Mouse (Mus musculus) embryo, embryonic 11.5 days (tissue): ENCODE results near the gene Alg14.

Experiments used
- DNase-seq: peaks from one replicate; pipeline ENCODE4 v3.0.0-alpha.2; 2012; ENCODE audit warnings: low read depth, low spot score

The Alg14 gene

DNA sequence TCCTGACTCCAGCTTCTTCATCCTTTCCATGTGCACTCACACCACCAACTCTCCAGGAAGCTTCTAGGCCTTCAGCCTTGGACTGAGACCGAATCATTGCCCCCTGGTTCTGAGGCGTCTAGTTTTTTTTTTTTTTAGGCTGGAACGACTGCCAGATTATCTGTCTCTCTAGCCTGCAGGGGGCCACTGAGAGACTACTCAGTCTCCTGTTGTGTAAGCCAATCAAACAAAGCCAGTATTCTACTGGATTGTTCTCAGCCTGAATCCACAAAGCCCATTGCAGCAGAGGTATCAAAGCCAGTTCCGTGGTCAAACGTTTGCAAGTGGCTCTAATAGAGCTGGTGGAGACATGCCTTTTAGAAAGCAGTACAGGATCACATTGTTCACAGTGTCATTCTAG is 111.9 kb downstream of the Alg14 start:
- no peak for DNase-seq

DNA sequence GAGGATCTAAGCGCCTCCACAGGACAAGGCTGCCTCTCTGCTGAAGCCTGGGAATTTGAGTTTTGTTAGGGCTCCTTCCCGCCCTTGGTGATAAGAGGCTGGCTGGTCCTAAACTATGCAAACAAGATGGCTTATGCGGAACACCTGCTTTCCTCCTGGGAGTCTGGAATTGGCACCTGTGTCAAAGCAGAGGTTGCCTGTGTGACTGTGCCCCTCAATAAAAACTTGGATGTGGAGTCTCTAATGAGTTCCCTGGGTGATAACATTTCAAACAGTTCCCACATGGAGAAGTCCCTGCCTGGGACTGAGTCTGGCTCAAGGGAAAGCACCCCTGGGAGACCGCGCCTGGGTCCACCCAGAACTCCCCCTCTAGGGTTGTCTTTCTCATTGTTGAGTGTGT is 113.5 kb downstream of the Alg14 start:
- DNase-seq: no peak

DNA sequence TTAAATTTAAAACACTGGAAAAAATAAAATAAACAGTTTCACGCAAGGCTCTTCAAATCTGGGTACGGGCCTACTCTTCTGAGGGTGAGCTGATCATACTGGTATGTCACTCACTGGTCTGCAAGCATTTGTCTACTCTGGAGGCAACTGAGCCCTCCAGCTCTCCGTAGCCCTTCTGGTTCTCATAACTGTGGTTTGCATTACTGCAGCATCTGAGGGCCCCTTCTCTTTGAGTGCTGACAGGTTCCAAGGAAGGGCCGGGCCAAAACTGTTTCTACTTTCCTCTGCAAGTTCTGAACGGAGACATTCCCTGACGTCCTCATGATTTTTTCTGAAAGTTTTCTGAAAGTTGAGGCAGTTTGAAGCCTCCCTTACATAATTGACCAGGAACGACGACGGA is 115.8 kb downstream of the Alg14 start:
- no peak for DNase-seq

DNA sequence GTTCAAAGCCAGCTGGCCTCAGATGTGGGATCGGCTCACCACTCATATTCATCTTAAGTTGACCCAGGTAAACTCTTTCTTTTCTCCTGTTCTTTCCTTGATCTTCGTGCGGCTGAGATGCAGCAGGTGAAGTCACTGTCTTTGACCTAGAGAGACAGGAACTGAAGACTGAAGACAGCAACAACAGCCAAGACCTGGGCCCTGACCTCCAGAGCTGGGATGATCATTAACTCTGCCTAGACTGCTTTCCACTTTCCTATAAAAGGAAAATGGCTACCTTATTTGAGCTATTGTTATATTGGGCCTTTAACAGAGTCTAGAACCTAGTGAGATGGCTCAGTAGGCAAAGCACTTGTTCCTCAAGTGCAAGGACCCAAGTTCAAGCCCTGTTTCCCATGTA is 116.8 kb downstream of the Alg14 start:
- DNase-seq: no peak

DNA sequence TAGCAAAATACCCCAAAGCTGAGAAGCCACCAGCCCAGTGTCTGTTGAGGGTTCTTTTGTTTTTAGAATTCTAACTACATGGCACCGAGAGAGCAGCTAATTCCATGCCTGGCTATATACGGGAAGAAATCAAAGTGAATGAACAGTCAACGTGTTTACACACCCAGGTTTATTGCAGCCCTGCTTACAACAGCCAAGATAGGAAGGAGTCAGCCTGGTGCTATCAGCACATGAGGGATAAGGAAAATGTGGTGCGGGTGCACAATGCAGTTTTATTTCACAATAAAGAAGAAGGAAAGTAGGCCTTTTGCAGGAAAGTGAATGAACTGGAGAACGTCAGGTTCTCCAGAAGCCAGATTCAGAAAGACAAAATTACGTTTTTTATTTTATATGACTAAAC is 119.9 kb downstream of the Alg14 start:
- no peak for DNase-seq
